Mouse (Mus musculus): ENCODE data around the gene Btn1a1.
A peak's percentile ranks its signal among the peaks of the same experiment; 100 is the strongest.

The Btn1a1 gene

GRCm38 (mm10) chr13:23475658-23476057, 10.0 kb upstream of the Btn1a1 start:
- DNase-seq: no peak

- DNase-seq: peak; percentile 49
These were observed 1.2 kb upstream of the Btn1a1 start for GRCm38 (mm10) chr13:23466911-23467310.

GRCm38 (mm10) chr13:23466306-23466705, 605 bp upstream of the Btn1a1 start:
- no peak for DNase-seq

DNA sequence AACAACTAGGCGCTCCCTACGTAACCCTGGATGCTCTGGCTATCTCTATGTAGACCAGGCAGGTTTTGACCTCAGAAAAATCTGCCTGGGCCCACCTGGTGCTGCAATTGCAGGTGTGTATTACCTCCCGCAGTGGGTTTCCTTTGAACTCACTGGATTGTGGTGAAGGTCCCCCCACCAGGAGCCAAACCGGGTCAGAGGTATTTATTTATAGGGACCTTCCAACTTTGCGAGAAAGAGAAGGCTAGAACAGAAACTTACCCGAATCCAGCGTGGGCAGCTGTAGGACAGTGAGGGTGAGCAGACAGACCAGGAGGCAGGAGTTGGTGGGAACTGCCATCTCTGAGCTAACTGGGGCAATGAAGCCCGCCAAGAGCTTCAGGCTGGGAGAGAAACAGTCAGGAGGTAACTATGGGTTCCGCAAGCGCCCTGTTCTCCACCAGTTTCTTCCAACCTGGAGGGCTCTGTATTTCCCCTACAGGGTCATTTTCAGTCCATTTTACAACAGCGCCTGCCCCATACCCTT, 797 bp downstream of the Btn1a1 start:
- DNase-seq: no peak

- DNase-seq: peak; percentile 49
These were observed 1.5 kb downstream of the Btn1a1 start for GRCm38 (mm10) chr13:23464224-23464637.

DNA sequence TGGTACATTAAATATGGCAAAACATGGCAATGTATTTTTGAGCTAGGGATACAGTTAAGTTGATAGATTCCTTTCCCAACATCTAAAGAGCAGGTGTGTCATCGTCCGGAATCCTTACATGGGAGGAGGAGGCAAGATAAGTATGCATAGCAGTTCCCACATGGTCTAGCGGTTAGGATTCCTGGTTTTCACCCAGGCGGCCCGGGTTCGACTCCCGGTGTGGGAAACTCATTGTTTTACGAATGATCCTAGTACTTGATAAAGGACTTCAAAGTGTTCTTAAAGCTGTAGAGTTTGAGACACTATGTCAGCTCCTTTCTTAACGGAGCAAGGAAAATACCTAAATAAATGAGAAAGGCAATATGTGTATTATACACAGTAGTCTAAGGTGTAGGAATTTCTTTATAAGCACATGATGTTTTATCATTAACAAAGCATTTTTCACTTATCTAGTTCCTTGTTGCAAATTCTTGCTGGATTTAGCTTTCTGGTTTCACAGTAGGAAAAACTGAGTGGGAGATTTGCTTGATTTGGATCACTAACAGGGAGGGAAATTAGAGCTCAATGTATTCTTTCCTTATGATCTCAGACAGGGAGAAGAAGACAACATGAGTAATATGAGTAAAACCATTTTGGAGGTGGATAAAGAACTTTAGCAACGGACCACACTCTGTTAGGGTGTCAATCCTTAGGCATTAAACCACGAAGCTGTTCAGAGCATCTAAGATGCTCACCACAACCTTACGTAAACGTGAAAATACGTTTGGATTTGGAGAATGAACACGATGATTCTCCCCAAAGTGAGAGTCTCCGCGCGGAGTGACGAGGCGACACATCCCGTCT, 2.1 kb downstream of the Btn1a1 start:
- peak; percentile 84 for DNase-seq

GRCm38 (mm10) chr13:23462669-23463068, 3.0 kb downstream of the Btn1a1 start:
- DNase-seq: no peak

DNA sequence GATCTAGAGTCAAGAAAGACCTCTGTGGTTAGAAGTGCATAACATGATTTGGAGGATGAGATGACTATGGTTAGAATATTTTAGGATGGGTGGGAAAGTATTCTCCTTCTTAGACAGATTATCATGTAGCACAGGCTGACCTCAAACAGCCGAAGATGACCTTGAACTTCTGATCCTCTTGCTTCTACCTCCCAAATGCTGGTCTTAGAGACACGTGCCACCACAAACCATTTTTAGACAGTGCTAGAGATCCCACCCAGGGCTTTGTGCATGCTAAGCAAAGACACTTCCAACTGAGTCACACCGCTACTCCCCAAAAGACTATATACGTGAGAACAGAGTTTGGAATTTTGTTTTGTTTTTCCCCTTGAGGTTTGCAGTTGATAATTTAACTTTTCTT, 3.6 kb downstream of the Btn1a1 start:
- DNase-seq: no peak

DNA sequence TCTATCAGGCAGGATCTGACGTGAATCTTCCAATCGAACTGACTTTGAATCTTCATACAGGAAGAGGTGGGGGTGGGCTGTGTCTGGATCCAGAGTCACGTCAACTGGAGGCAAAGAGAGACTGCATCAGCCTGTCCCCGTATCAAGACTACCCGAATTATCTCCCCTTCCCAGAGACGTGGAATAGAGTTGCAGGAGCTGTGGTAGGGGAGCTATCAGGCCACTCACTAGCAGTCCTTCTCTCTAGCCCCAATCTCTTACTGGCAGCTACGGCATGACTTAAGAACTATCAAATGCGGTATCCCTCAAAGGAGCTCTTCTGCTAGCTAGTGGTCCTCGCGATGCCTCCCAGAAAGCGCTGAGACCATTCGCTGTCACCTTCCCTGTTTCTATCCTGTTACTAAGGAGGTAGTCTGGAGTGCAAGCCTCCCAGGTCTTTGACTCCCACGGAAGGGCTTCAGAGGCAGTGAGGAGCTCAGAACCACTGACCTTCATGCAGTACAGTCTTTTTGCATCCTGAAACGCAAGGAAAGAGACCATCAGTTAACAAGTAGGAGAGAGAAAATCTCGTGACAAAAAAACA, 6.3 kb downstream of the Btn1a1 start:
- no peak for DNase-seq

DNA sequence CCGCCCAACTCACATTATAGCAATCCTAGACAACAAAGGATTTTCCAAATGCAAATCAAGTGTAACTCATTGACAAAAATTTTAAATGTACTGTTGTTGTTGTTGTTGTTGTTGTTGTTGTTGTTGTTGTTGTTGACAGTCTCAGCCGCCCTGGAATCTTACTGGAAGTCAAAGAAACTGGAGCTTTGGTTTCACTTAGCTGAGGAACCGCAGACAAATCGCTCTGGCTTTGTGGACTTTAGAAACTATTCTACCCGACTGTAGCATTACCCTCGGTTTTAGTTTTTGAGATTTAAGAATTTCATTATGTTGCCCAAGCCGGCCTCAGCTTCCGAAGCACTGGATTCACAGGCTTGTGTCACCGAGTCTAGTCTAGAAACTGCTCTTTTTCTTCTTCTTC, 11.8 kb downstream of the Btn1a1 start:
- no peak for DNase-seq

DNA sequence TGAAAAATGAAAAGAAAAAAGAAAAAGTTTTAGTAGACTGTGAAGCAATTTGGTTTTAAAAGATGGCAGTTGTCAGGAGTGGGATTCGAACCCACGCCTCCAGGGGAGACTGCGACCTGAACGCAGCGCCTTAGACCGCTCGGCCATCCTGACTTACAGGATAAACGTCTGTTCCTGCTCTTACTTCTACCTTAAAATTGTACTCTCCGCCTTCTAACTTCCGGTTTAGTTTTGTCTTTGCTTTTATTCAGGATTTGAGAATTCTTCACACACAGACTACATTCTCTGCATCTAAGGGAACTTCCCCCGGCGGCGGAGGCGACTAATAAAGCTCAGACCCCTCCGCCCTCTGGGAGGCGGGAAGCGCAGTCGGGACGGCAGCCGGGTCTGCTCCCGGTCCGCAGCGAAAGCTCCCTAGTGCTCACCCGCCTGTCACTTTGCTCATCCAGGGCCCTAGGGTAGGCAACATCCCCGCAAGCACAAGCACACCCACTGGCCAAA, 12.3 kb downstream of the Btn1a1 start:
- DNase-seq: peak; percentile 72

GRCm38 (mm10) chr13:23450398-23450797, 15.3 kb downstream of the Btn1a1 start:
- DNase-seq: peak; percentile 85

DNA sequence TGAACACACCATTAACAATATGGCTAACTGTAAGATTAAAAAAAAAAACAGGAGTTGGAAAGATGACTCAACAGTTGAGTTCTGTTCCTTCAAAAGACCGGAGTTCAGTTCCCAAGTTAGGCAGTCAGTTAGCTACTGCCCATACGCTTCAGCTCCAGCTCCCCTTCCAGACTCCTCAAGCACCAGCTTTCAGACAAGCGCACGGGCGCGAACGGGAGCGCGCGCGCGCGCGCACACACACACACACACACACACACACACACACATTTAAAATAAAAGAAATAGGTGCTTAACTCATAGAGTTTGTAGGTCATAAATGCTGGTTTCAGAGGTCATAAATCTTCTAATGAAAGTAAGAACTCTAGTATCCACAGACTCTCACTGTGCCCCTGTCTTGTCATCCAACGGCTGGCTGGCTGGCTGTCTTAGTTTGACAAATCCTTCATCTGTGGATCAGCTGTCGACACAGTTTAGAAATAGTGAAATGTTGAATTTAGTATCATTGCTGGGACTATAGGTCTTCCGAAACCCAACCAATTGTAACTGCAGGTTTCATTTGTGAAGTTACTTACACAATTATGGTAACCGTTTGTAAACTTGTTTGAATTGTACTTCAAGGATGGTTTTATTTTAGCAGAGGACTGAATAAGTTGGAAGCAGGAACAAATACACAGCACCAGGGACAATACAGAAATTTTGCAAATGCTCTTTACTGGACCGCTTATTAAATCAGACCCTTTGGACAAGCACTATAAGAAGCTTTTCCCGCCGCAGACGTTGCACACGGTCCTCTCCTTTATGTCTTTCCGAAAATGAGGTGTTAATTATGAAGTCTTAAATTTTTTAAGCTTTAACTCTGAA, 16.2 kb downstream of the Btn1a1 start:
- peak; percentile 55 for DNase-seq

DNA sequence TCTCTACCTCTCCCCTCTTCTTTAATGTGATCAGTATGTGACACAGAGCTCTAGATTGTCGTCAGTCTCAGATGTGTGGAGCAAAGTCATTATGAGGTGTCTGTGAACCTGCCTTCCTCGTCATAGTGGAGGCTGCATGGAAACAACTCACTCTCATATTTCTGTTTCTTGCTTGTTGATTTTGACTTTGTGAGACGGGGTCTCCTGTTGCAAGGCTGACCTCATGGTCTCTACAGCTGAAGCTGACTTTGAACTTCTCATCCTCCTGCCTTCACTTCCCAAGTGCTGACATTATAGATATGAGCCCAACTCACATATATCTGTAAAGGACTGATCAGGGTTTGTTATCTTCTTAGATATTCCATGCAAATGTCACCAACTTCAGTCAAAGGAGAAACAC, 16.9 kb downstream of the Btn1a1 start:
- no peak for DNase-seq

GRCm38 (mm10) chr13:23446498-23446952, 19.2 kb downstream of the Btn1a1 start:
- DNase-seq: peak; percentile 86

GRCm38 (mm10) chr13:23445561-23446320, 20.0 kb downstream of the Btn1a1 start:
- DNase-seq: peak; percentile 89

DNA sequence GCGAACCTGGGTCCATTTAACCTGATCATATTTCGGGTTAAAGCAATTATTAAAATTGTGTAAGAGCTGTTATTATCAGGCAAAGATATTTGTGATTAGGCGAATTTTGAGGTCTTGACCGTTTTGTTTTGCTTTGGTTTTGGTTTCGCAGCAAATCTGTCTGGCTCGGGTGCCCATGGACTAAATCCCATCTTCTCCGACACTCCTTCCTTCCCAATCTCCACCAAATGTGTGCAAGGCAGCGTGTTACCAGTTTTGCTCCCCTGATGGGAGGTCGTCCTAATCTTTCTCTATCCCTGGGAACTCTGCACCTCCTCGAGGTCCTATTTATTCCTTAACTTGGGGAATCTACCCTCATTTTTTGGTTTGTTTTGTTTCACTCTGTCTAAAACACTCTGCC, 20.5 kb downstream of the Btn1a1 start:
- DNase-seq: no peak

DNA sequence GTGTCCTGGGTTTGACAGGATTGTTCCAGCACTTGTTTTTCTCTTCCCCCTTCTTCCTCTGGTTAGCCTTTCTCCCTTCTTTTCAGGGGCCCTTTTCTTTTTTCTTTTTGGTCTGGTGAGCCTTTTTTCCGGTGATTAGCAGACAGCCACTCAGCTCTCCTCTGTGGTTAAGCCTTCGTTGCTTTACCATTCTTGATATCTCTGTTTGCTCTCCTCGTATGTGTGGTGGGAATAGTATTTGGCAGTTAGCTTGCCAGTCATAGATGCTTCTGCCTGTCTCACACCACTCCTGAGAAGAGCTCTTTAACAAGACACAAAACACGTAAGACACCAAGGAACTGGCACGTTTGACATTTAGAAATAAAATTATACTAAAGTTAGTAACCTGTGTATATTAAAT, 21.2 kb downstream of the Btn1a1 start:
- DNase-seq: no peak

- no peak for DNase-seq
These were observed 25.8 kb downstream of the Btn1a1 start for GRCm38 (mm10) chr13:23439901-23440300.

- DNase-seq: peak; percentile 58
These were observed 27.2 kb downstream of the Btn1a1 start for GRCm38 (mm10) chr13:23438521-23438920.

DNA sequence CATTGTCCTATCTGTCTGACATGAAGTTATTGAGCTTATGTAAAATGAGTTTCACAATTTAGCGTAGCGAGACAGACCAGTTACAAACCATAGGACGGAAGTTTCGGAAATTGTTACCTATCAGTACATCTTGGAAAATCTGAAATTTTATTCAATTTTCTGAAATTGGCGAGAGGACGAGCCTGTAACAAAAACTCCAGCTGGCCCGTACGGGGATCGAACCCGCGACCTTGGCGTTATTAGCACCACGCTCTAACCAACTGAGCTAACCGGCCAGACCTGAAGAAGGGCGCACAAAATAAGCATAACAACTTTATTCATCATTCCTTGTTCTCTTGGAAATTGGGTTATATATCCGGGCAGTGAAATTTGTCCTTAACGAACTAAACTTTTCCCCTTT, 27.8 kb downstream of the Btn1a1 start:
- DNase-seq: peak; percentile 90
